Comparison of ENCODE assay signal across 23 mouse cellular contexts in the genomic region with DNA sequence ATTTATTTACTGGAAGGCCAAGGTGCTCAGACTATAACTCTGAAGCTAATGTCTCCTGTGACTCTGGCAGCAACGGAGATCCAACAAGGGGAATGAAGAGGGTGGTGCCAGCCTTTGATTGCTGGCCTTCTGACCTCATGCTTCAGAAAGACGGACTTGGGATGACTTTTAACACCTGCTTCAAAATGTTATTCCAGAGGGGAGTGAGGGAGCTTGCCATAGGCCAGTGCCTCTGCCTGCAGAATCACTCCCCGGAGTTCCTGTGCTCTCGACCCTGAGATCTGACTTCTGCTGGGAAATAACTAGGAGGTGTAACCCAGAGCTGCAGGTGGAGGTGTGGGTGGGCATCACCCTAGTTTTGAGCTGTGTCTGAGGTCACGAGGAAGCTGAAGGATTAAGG.
"Had no signal": no experiment of that assay in that cellular context is flagged by ENCODE, and none has a peak within 500 bp of the region (broad histone marks: within the 10 kb centered on the region; RNA-seq: fewer than 3 reads in every experiment).

No protein-coding gene starts in this region.

- ATAC-seq: hindbrain, postnatal 0 days; inflammation-experienced regulatory T-cells, adult 6 months; liver, postnatal 0 days; midbrain, embryonic 15.5 days had no signal

- DNase-seq: kidney, adult 8-10 months; kidney, postnatal 25 days; left cerebral cortex, postnatal 4 days; liver, postnatal 0 days; lung, postnatal 14 days; right cerebral cortex, adult 18-20 months; right cerebral cortex, postnatal 14 days; right cerebral cortex, postnatal 4 days; thymus, adult 2 months; thymus, postnatal 14 days; thymus, postnatal 4 days had no signal

- H3K9ac ChIP-seq: hindbrain, embryonic 14.5 days; limb, embryonic 12.5 days; limb, embryonic 15.5 days; liver, embryonic 14.5 days; liver, postnatal 0 days; midbrain, embryonic 12.5 days; midbrain, embryonic 15.5 days; neural tube, embryonic 12.5 days; neural tube, embryonic 15.5 days had no signal

- H3K27me3 ChIP-seq: limb, embryonic 12.5 days; limb, embryonic 15.5 days; midbrain, embryonic 12.5 days; midbrain, embryonic 15.5 days; neural tube, embryonic 12.5 days; neural tube, embryonic 15.5 days had no signal

- H3K4me1 ChIP-seq: limb, embryonic 12.5 days; limb, embryonic 15.5 days; neural tube, embryonic 12.5 days had no signal

- H3K4me3 ChIP-seq: limb, embryonic 12.5 days; limb, embryonic 15.5 days; midbrain, embryonic 12.5 days; midbrain, embryonic 15.5 days; neural tube, embryonic 12.5 days; neural tube, embryonic 15.5 days had no signal

- H3K4me2 ChIP-seq: hindbrain, embryonic 14.5 days; limb, embryonic 12.5 days; limb, embryonic 15.5 days; liver, embryonic 11.5 days; midbrain, embryonic 12.5 days; midbrain, embryonic 15.5 days; neural tube, embryonic 12.5 days; neural tube, embryonic 15.5 days had no signal

- H3K9me3 ChIP-seq: limb, embryonic 15.5 days; midbrain, embryonic 12.5 days; midbrain, embryonic 15.5 days; neural tube, embryonic 12.5 days; neural tube, embryonic 15.5 days had no signal

- H3K27ac ChIP-seq: hindbrain, embryonic 14.5 days; hindbrain, postnatal 0 days; limb, embryonic 12.5 days; limb, embryonic 15.5 days; liver, embryonic 14.5 days; macrophage; midbrain, embryonic 12.5 days; midbrain, embryonic 15.5 days; neural tube, embryonic 12.5 days; neural tube, embryonic 15.5 days had no signal

- H3K36me3 ChIP-seq: limb, embryonic 12.5 days; limb, embryonic 15.5 days; midbrain, embryonic 12.5 days; midbrain, embryonic 15.5 days; neural tube, embryonic 12.5 days; neural tube, embryonic 15.5 days had no signal
